Mouse (Mus musculus): ENCODE results near the gene Olfr282. TPM values are rescaled to one million over a fixed set of nuclear protein-coding genes. Genes with fewer than 3 reads are reported as not detected.

The Olfr282 gene
- polyA plus RNA-seq, 1 experiment from 2014 or later = not detected

DNA sequence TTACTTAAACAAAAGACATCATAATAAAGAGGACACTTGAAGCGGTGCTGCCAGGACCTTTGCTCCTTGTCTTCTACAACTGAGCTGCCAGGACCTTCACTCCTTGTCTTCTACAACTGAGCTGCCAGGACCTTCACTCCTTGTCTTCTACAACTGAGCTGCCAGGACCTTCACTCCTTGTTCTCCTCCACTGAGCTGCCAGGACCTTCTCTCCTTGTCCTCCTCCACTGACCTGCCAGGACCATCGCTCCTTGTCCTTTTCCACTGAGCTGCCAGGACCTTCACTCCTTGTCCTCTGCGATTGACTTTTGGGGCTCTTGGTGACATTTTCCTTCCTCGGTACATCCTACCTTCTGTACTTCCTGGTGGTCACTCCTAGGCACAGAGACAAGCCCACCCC, 17.5 kb downstream of the Olfr282 start:
- ATAC-seq (peak; percentile 26; the same call in 1 of the 2 replicates), DNase-seq (ENCODE audit: low spot score) (peak; percentile 35)
- H3K4me2 ChIP-seq (replicated peaks; ENCODE audit: low read depth, low read length) = no peak overlapping the region
- no peak overlapping the region for H3K27ac ChIP-seq (ENCODE audit: low read length)
- no peak overlapping the region for H3K9ac ChIP-seq (replicated peaks; ENCODE audit: low read depth)
- no peaks in the 10 kb centered on the region for H3K9me3 ChIP-seq (ENCODE audit: low read length)
- peak; percentile 72 for TF ChIP-seq EP300 (IDR thresholded peaks at IDR 0.05)
- TF ChIP-seq CTCF (IDR thresholded peaks at IDR 0.05) = no peak
- no peaks in the 10 kb centered on the region for H3K27me3 ChIP-seq (replicated peaks; ENCODE audit: insufficient read depth, low read length)
- H3K36me3 ChIP-seq (ENCODE audit: insufficient read depth, low read length) = no peaks in the 10 kb centered on the region
- H3K4me3 ChIP-seq (ENCODE audit: low read depth, low read length) = no peak overlapping the region
- no peaks in the 10 kb centered on the region for H3K4me1 ChIP-seq (ENCODE audit: insufficient read depth, low read depth, low read length)
- whole genome bisulfite sequencing = 48% methylated on average over 4 of the region's 4 CpGs

DNA sequence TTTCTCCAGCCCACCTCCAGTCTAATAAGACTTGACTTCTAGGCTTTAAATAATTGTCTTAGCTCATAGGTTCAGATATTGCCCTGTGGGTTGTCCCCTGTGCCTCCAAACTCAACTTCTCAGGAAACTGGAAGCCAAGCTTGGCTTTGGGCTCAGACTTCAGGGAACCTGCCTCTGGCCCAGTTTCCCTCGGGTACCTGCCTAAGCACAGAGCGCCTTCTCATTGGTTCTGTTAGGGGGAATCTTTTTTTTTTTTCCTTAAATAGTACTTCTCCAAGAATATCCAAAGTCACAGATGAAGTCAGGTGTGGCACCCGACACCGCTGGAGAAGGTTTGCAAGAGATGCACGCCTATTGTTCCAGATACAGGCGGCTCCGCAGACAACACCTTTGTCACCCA, 21.3 kb downstream of the Olfr282 start, which contains the start of gene Olfr281:
TSS of gene Olfr281 (plus strand) at position 301 of the 400 bp plus-strand sequence.
- no peak within 1 kb of the TSS for H3K4me3 ChIP-seq (ENCODE audit: low read depth, low read length)
- no peak within 1 kb of the TSS for H3K9ac ChIP-seq (replicated peaks; ENCODE audit: low read depth)
- no peaks in the 10 kb centered on the region for H3K27me3 ChIP-seq (replicated peaks; ENCODE audit: insufficient read depth, low read length)
- DNase-seq (ENCODE audit: low spot score) = no peak
- no peak for TF ChIP-seq EP300 (IDR thresholded peaks at IDR 0.05)
- no peak for TF ChIP-seq CTCF (IDR thresholded peaks at IDR 0.05)
- H3K4me2 ChIP-seq (replicated peaks; ENCODE audit: low read depth, low read length) = no peak within 1 kb of the TSS
- H3K36me3 ChIP-seq (ENCODE audit: insufficient read depth, low read length) = no peaks in the 10 kb centered on the region
- no peaks in the 10 kb centered on the region for H3K9me3 ChIP-seq (ENCODE audit: low read length)
- H3K27ac ChIP-seq (ENCODE audit: low read length) = no peak within 1 kb of the TSS
- 91% methylated on average over 7 of the region's 7 CpGs for WGBS
- no peak for ATAC-seq
- H3K4me1 ChIP-seq (ENCODE audit: insufficient read depth, low read depth, low read length) = no peaks in the 10 kb centered on the region

- Histone ChIP-seq H3K27me3 (replicated peaks; ENCODE audit: insufficient read depth, low read length) (no peaks in the 10 kb centered on the region), H3K27ac (ENCODE audit: low read length) (no peak within 1 kb of the TSS), H3K9ac (replicated peaks; ENCODE audit: low read depth) (no peak within 1 kb of the TSS), H3K4me1 (ENCODE audit: insufficient read depth, low read depth, low read length) (no peaks in the 10 kb centered on the region), H3K9me3 (ENCODE audit: low read length) (no peaks in the 10 kb centered on the region), H3K4me3 (ENCODE audit: low read depth, low read length) (no peak within 1 kb of the TSS), H3K4me2 (replicated peaks; ENCODE audit: low read depth, low read length) (no peak within 1 kb of the TSS), H3K36me3 (ENCODE audit: insufficient read depth, low read length) (no peaks in the 10 kb centered on the region)
- WGBS = 85% methylated on average over 4 of the region's 4 CpGs
- ATAC-seq (no peak), DNase-seq (ENCODE audit: low spot score) (no peak)
- TF ChIP-seq CTCF (IDR thresholded peaks at IDR 0.05) = no peak
- no peak for TF ChIP-seq EP300 (IDR thresholded peaks at IDR 0.05)
Observed at GRCm38 (mm10) chr15:98469596-98469995, 38.6 kb downstream of the Olfr282 start, which contains the start of gene OR5BS1P. OR5BS1P (plus strand) TSS chr15:98469896.

DNA sequence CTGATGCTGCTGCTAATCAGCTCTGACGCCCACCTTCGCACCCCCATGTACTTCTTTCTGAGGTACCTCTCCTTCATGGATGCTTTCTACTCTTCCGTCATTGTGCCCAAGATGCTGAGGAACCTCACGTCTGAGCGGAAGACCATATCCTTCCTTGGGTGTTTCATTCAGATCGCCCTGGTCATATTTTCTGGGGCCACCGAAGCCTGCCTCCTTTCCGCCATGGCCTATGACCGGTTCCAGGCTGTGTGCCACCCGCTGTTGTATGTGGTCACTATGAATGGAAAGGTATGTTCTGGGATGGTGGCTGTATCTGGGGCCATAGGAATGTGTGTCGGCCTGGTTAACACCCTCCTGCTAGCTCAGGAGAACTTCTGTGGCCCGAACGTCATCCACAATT, 40.5 kb downstream of the Olfr282 start:
- ATAC-seq (no peak), DNase-seq (ENCODE audit: low spot score) (no peak)
- Histone ChIP-seq H3K4me1 (ENCODE audit: insufficient read depth, low read depth, low read length) (no peaks in the 10 kb centered on the region), H3K9ac (replicated peaks; ENCODE audit: low read depth) (no peak overlapping the region), H3K27ac (ENCODE audit: low read length) (no peak overlapping the region), H3K9me3 (ENCODE audit: low read length) (no peaks in the 10 kb centered on the region), H3K27me3 (replicated peaks; ENCODE audit: insufficient read depth, low read length) (no peaks in the 10 kb centered on the region), H3K4me2 (replicated peaks; ENCODE audit: low read depth, low read length) (no peak overlapping the region), H3K4me3 (ENCODE audit: low read depth, low read length) (no peak overlapping the region), H3K36me3 (ENCODE audit: insufficient read depth, low read length) (no peaks in the 10 kb centered on the region)
- 90% methylated on average over 13 of the region's 13 CpGs for WGBS
- TF ChIP-seq EP300 (IDR thresholded peaks at IDR 0.05) (no peak), CTCF (IDR thresholded peaks at IDR 0.05) (no peak)

DNA sequence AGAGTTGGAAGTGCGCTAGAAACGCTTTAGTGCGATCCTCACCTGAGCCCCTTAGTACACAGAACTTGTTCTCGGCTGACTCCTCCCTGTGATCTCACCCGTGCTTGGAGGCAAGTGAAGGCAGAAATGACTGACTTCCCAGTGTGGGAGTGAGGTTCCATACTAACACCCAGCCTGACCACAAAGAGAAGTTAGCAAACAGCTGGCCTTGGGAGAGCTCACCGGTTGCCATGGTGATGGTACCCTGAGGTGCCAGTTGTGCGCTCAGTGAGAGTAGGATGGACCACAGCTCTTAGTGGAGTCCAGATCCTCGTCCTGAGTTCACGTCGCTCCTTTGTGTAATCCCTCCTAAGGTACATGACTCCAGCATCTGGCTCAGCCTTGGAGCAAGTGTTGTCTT, 43.9 kb downstream of the Olfr282 start:
- no peak for ATAC-seq
- no peak overlapping the region for H3K27ac ChIP-seq (ENCODE audit: low read length)
- H3K9me3 ChIP-seq (ENCODE audit: low read length) = no peaks in the 10 kb centered on the region
- no peak for DNase-seq (ENCODE audit: low spot score)
- no peak for TF ChIP-seq EP300 (IDR thresholded peaks at IDR 0.05)
- no peak for TF ChIP-seq CTCF (IDR thresholded peaks at IDR 0.05)
- H3K4me1 ChIP-seq (ENCODE audit: insufficient read depth, low read depth, low read length) = no peaks in the 10 kb centered on the region
- 69% methylated on average over 10 of the region's 10 CpGs for WGBS
- H3K9ac ChIP-seq (replicated peaks; ENCODE audit: low read depth) = no peak overlapping the region
- no peaks in the 10 kb centered on the region for H3K27me3 ChIP-seq (replicated peaks; ENCODE audit: insufficient read depth, low read length)
- H3K4me2 ChIP-seq (replicated peaks; ENCODE audit: low read depth, low read length) = no peak overlapping the region
- no peak overlapping the region for H3K4me3 ChIP-seq (ENCODE audit: low read depth, low read length)
- no peaks in the 10 kb centered on the region for H3K36me3 ChIP-seq (ENCODE audit: insufficient read depth, low read length)

GRCm38 (mm10) chr15:98475382-98475781, 44.4 kb downstream of the Olfr282 start:
- Histone ChIP-seq H3K9ac (replicated peaks; ENCODE audit: low read depth) (no peak overlapping the region), H3K4me3 (ENCODE audit: low read depth, low read length) (no peak overlapping the region), H3K27ac (ENCODE audit: low read length) (no peak overlapping the region), H3K4me2 (replicated peaks; ENCODE audit: low read depth, low read length) (no peak overlapping the region), H3K27me3 (replicated peaks; ENCODE audit: insufficient read depth, low read length) (no peaks in the 10 kb centered on the region), H3K9me3 (ENCODE audit: low read length) (no peaks in the 10 kb centered on the region), H3K4me1 (ENCODE audit: insufficient read depth, low read depth, low read length) (no peaks in the 10 kb centered on the region), H3K36me3 (ENCODE audit: insufficient read depth, low read length) (no peaks in the 10 kb centered on the region)
- peak; percentile 39 for DNase-seq (ENCODE audit: low spot score)
- ATAC-seq = no peak
- no peak for TF ChIP-seq EP300 (IDR thresholded peaks at IDR 0.05)
- TF ChIP-seq CTCF (IDR thresholded peaks at IDR 0.05) = peak; percentile 72
- WGBS = 49% methylated on average over 10 of the region's 10 CpGs

DNA sequence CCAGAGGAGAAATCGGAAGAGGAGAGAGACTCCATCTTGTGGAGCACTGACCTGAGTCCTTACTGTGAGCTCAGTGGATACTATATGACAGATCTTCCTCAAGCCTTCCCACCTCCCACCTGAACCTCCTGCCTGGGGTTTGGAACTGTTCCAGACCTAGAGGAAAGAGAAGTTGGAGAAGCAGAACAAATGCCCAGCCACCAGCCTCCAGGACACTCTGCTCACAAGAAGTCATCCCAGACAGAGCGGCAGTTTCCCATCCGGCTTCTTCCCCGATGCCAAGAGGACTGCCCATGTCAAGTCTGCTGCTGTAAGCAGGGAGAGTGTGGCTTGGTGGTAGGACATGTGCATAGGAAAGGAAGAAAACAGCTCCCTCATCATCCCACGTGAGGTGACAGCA, 45.3 kb downstream of the Olfr282 start:
- no peak for DNase-seq (ENCODE audit: low spot score)
- Histone ChIP-seq H3K9ac (replicated peaks; ENCODE audit: low read depth) (no peak overlapping the region), H3K4me3 (ENCODE audit: low read depth, low read length) (no peak overlapping the region), H3K4me2 (replicated peaks; ENCODE audit: low read depth, low read length) (no peak overlapping the region), H3K36me3 (ENCODE audit: insufficient read depth, low read length) (no peaks in the 10 kb centered on the region), H3K9me3 (ENCODE audit: low read length) (no peaks in the 10 kb centered on the region), H3K27me3 (replicated peaks; ENCODE audit: insufficient read depth, low read length) (no peaks in the 10 kb centered on the region), H3K27ac (ENCODE audit: low read length) (no peak overlapping the region), H3K4me1 (ENCODE audit: insufficient read depth, low read depth, low read length) (no peaks in the 10 kb centered on the region)
- no peak for ATAC-seq
- WGBS = 75% methylated on average over 5 of the region's 5 CpGs
- TF ChIP-seq EP300 (IDR thresholded peaks at IDR 0.05) (no peak), CTCF (IDR thresholded peaks at IDR 0.05) (no peak)
